Mouse (Mus musculus) fibroblast of lung, adult 2 months (primary cell): Measurements from ENCODE around the gene Dnajb4.
A peak's percentile ranks its signal among the peaks of the same experiment; 100 is the strongest.
"Not testable (repeated sequence)": the region's sequence is repeated elsewhere in the genome, so short reads cannot be mapped to it uniquely, and the experiment has no call there.

Source experiments
- DNase-seq: peaks from one replicate; pipeline ENCODE4 v3.0.0-alpha.2; 2011; ENCODE audit warnings: low read depth

The Dnajb4 gene

DNA sequence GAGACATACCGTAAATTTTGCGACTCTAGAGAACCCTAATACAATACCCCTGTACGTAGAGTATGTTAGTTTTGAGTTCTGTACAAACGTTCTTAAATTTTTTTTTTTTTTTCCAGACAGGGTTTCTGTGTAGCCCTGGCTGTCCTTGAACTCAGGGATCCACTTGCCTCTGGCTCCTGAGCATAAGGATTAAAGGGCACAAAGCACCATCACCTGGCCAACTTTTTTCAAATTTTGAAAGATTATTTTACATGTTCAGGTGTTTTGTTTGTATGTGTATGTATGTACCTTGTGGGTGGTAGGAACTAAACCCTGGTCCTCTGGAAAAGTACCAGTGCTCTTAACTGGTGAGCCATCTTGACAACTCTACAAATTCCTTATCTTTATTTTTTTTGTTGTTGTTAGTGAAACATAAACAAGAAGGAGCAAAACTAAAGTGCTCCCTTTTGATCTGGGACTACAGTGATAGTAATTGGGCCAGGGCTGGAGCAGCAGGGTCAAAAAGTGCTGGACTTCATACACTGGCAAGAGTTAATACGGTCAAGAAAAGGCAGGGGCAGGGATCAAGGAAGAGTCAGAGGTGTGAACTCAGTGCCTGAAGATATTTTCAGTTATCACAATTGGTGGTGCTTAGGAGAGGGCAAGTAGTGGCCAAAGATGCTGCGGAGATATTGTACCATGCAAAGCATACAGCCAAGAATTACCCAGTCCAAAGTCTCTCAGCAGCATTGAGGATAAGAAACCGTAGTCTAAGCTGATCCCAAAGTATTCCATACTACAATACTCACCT is 1.8 kb downstream of the Dnajb4 start:
- no peak for DNase-seq

DNA sequence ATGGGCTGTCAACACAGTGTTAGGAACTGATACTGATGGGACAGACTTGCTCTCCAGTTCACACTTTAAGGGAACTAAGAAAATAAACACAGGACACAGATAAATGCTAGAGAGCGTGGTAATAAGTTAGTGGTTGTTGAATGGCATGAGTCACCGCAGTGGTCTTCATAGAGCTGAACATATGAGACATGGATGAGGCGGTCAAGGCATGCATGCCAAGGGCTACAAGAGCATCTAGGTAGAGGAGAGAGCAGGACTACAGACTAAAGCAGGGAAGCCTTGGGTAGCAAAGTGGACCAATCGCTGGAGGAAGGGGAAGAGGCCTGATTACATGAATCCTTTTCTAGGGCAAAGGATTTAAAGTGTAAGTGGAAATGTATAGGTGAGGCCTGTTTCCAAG is 2.9 kb downstream of the Dnajb4 start:
- DNase-seq = no peak

DNA sequence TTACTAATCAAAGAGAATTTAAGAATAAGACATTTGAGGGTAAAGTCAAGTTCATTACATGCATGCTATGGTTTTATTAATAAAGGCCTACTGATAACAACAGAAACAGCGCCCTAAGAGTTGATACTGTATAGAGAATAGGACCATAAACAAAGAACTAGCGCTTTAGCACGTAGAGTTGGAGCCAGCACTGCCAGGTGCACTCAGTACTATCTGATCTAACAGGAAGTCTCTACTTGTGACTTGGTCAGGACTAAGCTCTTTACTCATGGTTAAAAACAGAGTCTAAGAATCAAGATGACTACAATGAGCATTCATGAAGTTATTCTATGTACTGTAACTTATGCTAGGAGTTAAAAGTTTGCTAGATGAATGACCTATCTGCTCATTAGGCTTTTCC is 5.5 kb downstream of the Dnajb4 start:
- no peak for DNase-seq

DNA sequence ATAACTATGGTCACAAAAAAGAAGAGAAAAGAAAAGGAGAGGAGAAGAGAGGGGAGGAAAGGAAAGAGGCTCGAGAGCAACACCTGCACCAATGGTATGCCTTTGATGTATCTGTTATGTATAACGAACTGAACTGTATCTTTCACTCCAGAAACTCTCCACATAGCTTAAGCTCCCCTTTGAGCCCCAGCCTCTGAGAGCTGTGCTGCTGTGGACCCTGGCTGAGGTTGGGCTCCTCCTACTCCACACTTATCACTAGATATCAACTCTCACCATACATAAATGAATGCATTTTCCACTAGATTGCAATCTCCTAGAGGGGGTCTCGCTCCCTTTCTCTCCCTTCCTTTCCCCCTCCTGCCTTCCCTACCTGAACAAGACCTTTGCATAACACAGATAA is 6.1 kb downstream of the Dnajb4 start:
- no peak for DNase-seq

DNA sequence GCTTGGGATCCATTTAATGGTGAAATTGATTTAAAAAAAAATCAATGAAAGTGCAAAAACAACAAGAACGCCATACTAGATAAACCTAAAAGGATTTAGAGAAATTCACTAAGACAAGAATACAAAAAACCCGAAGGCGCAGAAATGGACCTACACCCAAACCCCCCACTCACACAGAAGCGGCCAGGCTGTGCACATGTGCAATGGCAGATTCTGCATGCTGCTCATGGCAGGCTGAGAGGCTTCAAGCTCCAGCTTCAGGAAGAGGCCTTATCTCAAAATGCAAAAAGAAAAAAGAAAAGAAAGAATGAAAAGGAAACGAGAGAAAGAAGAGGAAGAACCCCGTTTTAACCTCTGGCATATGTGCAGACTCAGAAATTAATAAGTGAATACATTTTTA is 6.7 kb downstream of the Dnajb4 start:
- DNase-seq = no peak

DNA sequence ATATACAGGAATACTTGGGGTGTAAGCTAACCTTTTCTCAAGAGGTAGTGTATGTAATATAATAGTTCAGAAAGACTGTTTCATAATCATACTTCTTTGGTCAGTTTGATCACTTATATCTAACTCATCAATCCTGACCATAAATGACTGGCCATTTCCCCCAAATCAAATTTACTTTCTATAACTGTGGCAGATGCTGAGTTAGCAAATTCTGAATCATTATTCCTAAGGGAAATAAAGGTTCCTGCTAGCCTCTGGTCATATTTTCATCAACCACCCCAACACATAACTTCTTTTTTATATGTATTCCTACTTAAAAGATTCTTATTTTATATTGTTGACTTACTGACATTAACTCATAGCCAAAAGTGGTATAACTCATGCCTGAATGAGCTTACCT is 7.2 kb downstream of the Dnajb4 start:
- DNase-seq = no peak

DNA sequence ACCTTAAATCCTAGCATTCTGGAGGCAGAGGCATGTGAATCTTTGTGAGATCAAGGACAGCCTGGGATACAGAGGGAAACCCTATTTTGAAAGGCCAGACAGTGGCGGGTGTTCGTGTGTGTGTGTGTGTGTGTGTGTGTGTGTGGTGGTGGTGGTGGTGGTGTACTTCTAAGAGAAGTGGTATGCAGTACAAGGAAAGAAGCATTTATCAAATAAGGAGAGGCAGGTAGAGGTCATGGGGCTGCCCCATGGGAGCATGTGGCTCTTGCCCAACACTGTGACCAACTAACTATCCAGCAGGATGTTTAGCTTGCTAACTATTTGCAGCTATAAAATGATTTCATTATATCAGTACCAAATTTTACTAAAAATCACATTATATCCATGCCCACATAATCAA is 8.5 kb downstream of the Dnajb4 start:
- DNase-seq = no peak

DNA sequence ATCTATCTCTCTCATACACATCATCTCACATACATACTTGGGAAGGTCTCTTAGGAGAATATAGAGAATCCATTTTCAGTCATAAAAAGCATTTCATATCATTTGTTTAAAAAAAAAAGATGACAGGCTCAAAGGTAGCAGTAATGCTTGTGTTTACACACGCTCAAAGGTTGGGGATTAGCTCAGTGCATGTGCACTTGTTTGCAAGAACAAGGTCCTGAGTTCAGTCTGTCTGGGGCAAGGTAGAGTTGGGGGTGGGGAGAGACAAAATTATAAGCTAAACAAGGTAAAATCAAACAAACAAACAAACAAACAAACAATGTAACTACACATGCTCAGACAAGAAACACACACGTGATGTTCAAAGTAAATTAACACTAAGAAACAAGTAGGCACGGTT is 8.9 kb downstream of the Dnajb4 start:
- no peak for DNase-seq

DNA sequence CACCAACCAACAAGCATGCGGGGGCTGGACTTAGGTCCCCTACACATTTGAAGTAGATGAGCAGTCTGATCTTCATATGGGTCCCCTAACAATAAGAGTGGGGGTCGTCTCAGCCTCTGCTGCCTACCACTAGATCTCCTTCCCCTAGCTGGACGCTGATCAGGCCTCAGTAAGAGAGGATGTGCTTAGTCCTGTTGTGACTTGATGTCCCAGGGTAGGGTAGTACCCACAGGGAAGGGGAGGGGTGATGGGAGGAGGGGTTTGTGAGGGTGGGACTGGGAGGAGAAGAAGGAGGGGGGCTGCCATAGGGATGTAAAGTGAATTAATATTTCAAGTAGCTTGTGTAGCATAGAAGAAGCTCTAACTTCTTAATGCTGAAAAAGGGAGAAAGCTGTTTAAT is 11.0 kb downstream of the Dnajb4 start:
- no peak for DNase-seq

DNA sequence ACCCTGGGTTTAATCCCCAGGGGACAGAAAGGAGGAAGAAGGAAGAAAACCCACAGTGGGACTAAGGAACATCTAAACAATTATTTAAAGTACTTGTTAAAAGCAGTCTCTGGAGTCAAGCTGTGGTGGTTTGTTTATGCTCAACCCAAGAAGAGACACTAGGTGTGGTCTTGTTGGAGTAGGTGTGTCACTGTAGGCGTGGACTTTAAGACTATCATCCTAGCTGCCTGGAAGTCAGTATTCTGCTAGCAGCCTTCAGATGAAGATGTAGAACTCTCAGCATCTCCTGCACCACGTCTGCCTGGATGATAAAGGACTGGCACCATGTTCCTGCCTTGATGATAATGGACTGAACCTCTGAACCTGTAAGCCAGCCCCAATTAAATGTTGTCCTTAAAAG is 12.9 kb downstream of the Dnajb4 start:
- DNase-seq = not testable (repeated sequence)

DNA sequence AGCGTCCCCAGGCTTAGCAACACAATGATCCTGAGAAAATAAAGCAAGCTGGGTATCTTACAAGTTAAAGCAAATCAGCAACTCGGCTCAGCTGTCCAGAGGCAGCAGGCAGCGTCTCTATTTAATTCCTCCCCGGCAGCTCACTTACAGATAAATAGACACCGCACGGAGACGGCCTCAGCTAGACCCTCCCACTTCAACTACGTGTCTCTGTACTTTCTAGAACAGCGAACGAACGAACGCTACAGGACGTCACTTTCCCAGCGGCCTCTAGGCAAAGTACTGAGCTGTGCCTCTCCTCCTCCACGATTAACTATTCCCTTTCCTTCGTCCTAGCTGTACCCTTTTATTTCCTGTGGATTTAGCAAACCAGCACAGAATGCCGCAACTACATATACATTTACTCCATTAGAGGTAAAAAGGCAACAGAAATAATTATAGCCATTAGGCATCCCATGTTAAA is 16.4 kb downstream of the Dnajb4 start:
- DNase-seq = peak; percentile 86

DNA sequence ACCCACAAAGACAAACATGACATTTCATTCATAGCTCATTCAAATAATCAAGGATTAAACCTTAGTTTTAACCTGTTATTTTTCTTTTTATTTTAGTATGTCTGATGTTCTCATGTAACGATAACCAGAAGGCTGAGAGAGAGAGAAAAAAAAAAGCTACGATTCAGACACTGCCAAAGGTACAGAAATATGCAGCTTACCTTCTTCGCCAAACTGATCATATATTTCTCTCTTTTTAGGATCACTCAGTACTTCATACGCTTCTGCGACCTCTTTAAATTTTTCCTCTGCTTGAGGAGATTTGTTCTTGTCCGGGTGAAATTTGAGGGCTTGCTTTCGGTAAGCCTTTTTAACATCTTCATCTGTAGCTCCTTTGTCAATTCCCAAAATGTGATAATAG is 16.9 kb downstream of the Dnajb4 start:
- DNase-seq = no peak

DNA sequence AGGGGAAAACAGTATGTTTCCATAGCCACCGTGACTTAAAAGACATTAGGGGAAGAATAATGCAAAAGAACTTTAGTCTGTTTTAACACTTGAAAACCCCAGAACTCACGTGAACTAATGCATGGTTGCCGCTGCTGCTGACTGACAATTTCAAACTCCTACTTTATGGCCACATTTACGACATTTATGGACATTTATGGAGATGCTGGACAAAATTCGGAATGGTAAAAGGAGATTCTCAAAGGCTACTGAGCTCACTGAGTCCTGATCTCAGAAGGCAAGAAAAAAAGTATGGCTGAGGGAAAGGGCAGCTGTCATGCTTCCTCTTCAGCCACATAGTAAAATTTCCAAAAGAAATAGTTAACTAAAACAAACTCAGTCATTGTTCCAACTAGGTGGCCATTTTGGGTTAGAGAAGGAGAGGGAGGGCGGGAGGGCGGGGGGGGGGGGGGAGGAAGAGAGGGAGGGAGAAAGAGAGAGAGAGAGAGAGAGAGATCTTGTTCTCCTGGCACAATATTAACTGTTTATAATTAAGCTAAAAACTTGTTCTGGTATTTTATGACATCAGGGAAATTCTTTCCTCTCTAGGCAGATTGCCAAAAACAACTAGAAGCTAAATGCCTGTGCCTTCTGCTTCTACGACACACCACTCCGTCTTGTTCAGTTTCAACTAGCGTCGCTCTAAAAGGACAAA is 17.7 kb downstream of the Dnajb4 start:
- no peak for DNase-seq

DNA sequence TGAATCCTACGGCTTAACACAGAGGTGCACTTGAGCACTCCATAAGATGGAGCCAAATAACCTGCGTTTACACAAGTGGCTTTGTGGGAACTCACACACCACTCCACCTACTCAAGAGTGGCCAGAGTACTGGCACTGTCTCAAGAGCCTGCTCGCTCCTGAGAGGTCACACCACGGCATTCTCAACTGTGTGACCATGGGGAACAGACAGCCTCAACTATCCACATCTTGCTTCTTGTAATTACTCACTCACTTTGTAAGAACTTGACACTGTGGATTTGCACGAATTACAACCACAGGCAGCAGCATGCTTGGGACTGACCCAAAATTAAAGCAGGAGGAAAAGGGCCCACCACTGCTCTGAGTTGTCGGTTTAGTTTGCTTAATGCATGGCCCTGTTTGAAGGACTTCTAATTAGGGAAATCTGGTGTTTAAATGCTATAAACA is 18.3 kb downstream of the Dnajb4 start:
- DNase-seq = peak; percentile 76

DNA sequence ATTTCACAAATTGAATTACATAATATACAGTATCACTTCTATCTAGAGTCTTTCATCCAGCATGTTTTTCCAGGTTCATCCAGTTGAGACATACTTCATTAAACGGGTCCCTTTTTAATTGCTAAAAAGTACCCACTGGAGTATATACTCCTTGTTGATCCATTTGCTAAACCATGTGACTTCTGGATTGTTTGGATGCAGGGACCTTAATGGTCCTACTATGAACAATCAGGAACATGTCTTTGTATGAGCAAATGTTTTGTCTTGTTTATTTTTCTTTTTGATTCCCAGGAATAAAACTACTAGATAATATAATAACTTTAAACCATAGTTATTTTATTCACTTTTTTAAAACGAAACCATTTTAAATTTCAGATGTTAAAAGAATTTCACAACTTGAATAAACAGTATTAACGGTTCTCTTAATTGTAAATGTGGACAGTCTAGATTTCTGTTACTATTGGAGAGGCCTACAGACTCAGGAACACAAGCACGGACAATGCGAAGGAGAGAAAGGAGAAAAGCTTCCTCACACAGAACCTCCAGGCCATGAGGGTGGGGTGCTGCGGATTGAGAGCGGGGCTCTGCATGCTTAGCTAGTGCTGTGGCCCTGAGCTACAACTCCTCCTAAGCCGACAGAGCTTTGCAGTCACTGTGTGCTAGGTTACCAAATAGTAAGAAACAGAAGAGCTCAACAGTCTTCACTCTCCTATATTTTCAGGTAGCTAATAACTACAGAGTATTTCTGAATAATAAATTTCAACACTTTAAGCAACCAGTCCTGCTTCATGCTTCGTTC is 19.2 kb downstream of the Dnajb4 start:
- no peak for DNase-seq

DNA sequence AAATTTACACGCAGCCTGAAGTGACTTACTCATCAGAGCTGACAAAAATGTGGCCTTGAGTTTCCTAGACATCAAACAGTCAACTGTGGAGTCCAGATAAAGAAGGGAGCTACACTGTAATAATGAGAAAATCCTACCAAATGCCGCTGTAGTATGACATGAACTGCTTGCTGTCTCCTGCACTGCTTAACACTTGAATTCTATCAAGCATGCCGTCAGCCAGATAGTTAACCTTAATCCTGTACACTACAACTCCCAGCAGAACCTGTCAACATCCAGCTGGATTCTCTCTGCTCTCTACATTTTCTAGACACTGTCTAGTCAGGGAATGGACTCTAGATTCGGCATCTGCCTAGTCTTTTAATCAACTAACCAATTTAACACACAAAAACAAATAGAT is 20.8 kb downstream of the Dnajb4 start:
- DNase-seq = no peak

DNA sequence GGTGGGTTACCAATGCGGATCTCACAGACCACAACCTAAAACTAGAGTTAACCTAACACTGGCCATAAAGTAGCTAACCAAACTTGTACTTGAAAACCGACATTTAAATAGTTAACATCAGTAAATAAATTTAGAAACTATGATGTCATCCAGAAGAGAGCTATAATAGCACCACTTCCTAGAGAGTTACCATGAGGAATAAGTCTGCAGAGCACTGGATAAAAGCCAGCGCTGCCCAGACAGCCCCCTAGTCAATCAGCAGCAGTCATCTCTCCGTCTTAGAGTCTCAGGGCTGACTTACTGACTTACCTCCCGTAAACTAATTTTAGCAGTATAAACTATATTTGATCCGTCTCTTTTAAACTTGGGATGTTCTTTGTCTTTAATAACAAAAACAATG is 24.0 kb downstream of the Dnajb4 start:
- DNase-seq = no peak

DNA sequence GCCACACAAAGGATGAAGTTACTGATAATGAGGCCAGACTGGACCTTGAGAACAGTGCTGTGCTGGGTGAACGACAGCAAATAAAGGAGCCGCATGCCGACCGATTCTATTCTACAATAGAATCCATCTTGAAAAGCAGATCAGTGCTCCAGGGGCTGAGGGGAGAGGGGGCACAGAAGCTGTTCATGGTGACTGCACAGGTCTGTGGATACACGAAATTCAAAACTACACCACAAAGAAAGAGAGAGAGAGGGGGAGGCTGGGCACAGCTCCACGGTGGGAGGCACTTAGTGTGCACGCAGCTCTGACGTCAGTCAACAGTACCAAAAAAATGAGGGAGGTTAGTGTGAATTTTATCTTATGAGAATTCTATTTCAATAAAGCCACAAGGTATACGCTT is 26.6 kb downstream of the Dnajb4 start:
- no peak for DNase-seq

DNA sequence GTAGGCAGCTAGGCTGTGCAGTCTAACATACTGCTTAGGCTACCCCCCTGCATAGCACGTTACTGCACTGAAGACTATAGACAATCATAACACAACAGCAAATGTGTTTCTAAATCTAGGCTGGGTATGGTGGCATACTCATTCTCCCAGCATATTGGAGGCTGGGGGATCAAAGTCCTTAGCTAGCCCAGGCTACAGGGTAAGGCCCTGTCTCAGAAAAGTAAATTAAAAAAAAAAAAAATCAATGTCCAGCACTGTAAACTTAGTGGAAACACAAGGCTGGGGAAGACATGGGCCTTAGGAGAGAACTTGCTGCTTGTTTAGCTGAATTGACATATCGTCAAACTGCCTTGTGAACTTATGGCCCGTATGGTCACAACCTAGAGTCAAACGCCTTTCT is 29.5 kb downstream of the Dnajb4 start:
- no peak for DNase-seq

DNA sequence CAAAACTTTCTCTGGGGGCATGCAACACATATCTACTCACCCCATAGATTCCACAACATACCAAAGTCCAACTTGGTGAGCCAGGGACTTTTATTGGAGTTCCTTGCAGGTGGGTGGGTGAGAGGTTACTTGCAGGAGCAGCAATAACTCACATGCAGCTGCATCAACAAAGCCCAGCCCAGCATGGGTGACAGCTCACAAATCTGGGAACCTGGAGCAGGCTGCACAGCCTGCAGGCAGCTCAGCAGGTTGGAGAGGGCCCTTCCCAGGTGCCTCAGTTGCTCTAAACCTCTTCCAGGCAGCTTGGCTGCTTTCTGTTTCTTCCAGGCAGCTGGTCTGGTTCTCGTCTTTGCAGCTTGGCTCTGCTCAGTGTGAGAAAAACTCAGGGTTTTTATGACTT is 30.8 kb downstream of the Dnajb4 start:
- no peak for DNase-seq

DNA sequence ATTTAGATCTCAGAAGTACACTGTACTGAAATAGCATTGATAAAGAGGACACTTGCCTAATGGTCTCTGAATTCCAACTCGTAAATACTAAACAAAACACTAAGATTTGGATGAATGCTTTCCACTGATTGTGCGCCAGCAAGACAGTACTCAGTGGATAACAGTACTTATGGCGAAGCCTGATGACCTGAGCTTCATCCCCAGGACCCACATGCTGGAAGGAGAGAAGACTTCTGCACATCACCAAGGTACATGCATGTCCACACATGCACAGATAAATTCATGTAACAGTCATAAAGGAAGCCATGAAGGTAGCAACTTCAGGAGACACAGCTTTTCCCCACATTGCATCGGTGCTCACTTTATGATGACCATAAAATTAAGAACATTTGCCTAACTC is 31.3 kb downstream of the Dnajb4 start:
- no peak for DNase-seq

DNA sequence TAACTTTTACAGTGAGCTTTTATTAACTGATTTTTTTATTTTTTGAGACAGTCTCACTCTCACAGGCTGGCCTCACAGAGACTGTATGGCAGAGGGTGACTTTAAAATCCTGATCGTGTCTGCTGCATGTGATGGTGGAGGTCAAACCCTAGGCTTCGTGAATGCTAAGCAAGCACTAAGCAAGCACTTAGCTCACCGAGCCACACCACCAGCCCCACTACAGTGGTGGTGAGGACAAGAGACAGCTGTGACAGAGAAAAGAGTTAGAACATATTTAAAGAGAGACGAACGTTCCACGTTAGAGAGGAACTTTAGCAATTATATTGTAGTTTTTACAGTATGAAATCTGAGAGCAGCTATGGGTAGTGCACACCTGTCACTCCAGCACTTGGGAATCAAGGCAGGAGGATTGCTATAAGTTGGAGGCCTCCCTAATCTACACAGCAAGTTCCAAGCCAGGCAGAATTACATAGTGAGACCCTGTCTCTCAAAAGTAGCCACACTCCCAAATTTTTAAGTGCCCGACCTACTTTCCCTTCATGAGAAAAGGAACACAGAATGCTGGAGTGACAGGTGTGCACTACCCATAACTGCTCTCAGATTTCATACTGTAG is 37.7 kb downstream of the Dnajb4 start:
- DNase-seq = no peak
